Mouse (Mus musculus) heart, embryonic 15.5 days (tissue): ENCODE measurements around the gene Sae1. TPM values are rescaled to one million over a fixed set of nuclear protein-coding genes. Genes with fewer than 3 reads are reported as not detected.

Experiments used
- ATAC-seq: fragments of 200-750 bp; cut with Nextera tagmentation; replicated peaks from 2 replicates; pipeline ENCODE4 v1.8.0; 2017; ENCODE audit warnings: low read depth, moderate TSS enrichment; ENCODE audit not compliant: insufficient number of reproducible peaks, insufficient read depth, low FRiP score
- H3K27ac ChIP-seq: fragments of 300-500 bp; sonication (generic); 2 replicates; pipeline ENCODE4 v1.5.1; 2015; ENCODE audit warnings: mild to moderate bottlenecking, inconsistent platforms
- H3K27me3 ChIP-seq: fragments of 300-500 bp; sonication (generic); 2 replicates; pipeline ENCODE4 v1.6.1; 2015; ENCODE audit warnings: inconsistent platforms
- H3K36me3 ChIP-seq: fragments of 300-500 bp; sonication (generic); 2 replicates; pipeline ENCODE4 v1.6.1; 2015; ENCODE audit warnings: mild to moderate bottlenecking, inconsistent platforms
- H3K4me1 ChIP-seq: fragments of 300-500 bp; sonication (generic); replicated peaks from 2 replicates; pipeline ENCODE4 v1.6.1; 2015; ENCODE audit warnings: inconsistent platforms
- H3K4me2 ChIP-seq: fragments of 300-500 bp; sonication (generic); 2 replicates; pipeline ENCODE4 v1.6.1; 2015; ENCODE audit warnings: inconsistent platforms, mild to moderate bottlenecking, moderate library complexity
- H3K4me3 ChIP-seq: fragments of 300-500 bp; sonication (generic); 2 replicates; pipeline ENCODE4 v1.5.1; 2015; ENCODE audit warnings: mild to moderate bottlenecking, inconsistent platforms
- H3K9ac ChIP-seq: fragments of 300-500 bp; sonication (generic); 2 replicates; pipeline ENCODE4 v1.6.1; 2015; ENCODE audit warnings: mild to moderate bottlenecking, inconsistent platforms
- H3K9me3 ChIP-seq: fragments of 300-500 bp; sonication (generic); replicated peaks from 2 replicates; pipeline ENCODE4 v1.6.1; 2016; ENCODE audit warnings: inconsistent platforms
- WGBS: fragments of 180-500 bp; shearing (Covaris S2); methylation state at CpG from one replicate; pipeline ENCODE4 v1.1.7; 2015; ENCODE audit warnings: mixed read lengths; 5-methylcytosine and 5-hydroxymethylcytosine counted together
- polyA plus RNA-seq: library from polyadenylated mRNA; unstranded; fragments of >200 nt; fragmentation: Nextera tagmentation; extraction: Ambion mirVana; gene quantifications from 2 replicates; pipeline ENCODE4 v1.2.1, GENCODE M21; 2015

Sae1 gene
- 187 and 209 TPM in 2 replicates for polyA plus RNA-seq

GRCm38 (mm10) chr7:16387160-16388041 is at the start of gene Sae1:
Sae1 (minus strand) TSS chr7:16387806.
- Histone ChIP-seq H3K9me3 (no peaks in the 10 kb centered on the region), H3K27ac (peak within 1 kb of the TSS; percentile 87), H3K9ac (peak within 1 kb of the TSS; percentile 100), H3K4me2 (peak within 1 kb of the TSS; percentile 82), H3K4me3 (peak within 1 kb of the TSS; percentile 99), H3K27me3 (no peaks in the 10 kb centered on the region), H3K4me1 (peaks cover 28% of the 10 kb centered on the region), H3K36me3 (peaks cover 4% of the 10 kb centered on the region; the same call in 1 of the 2 replicates)
- under 1% methylated on average over 58 of the region's 58 CpGs for WGBS
- peak; percentile 94 for ATAC-seq

GRCm38 (mm10) chr7:16435088-16435487 is 47.5 kb upstream of the Sae1 start:
- WGBS: 85% methylated on average over 9 of the region's 9 CpGs
- no peak overlapping the region for H3K9ac ChIP-seq
- no peak for ATAC-seq
- H3K4me1 ChIP-seq: peaks cover 28% of the 10 kb centered on the region
- no peak overlapping the region for H3K4me2 ChIP-seq
- H3K27me3 ChIP-seq: no peaks in the 10 kb centered on the region
- H3K36me3 ChIP-seq: peaks cover 61% of the 10 kb centered on the region
- H3K27ac ChIP-seq: no peak overlapping the region
- no peak overlapping the region for H3K4me3 ChIP-seq
- no peaks in the 10 kb centered on the region for H3K9me3 ChIP-seq

- no peaks in the 10 kb centered on the region for H3K9me3 ChIP-seq
- no peak overlapping the region for H3K4me3 ChIP-seq
- H3K9ac ChIP-seq: 0 out of 2 replicates have a peak overlapping the region, but pooled peaks have one; percentile 18
- peak; percentile 67; the same call in 1 of the 2 replicates for ATAC-seq
- peaks cover 77% of the 10 kb centered on the region for H3K36me3 ChIP-seq
- no peaks in the 10 kb centered on the region for H3K27me3 ChIP-seq
- H3K4me2 ChIP-seq: no peak overlapping the region
- H3K4me1 ChIP-seq: peaks cover 28% of the 10 kb centered on the region
- WGBS: 30% methylated on average over 3 of the region's 3 CpGs
- H3K27ac ChIP-seq: peak overlapping the region; percentile 64
These were observed 45.9 kb upstream of the Sae1 start for GRCm38 (mm10) chr7:16433352-16433971.

- 57% methylated on average over 4 of the region's 4 CpGs for WGBS
- Histone ChIP-seq H3K27ac (no peak overlapping the region), H3K9me3 (no peaks in the 10 kb centered on the region), H3K4me1 (no peaks in the 10 kb centered on the region), H3K4me3 (no peak overlapping the region), H3K9ac (no peak overlapping the region), H3K36me3 (peaks cover 95% of the 10 kb centered on the region), H3K4me2 (no peak overlapping the region), H3K27me3 (no peaks in the 10 kb centered on the region)
- no peak for ATAC-seq
These were observed 38.6 kb upstream of the Sae1 start for GRCm38 (mm10) chr7:16426129-16426729.

GRCm38 (mm10) chr7:16425721-16426120 is 38.1 kb upstream of the Sae1 start:
- H3K4me1 ChIP-seq: no peaks in the 10 kb centered on the region
- H3K9ac ChIP-seq: no peak overlapping the region
- H3K4me2 ChIP-seq: no peak overlapping the region
- no peak for ATAC-seq
- H3K4me3 ChIP-seq: no peak overlapping the region
- H3K27me3 ChIP-seq: no peaks in the 10 kb centered on the region
- H3K9me3 ChIP-seq: no peaks in the 10 kb centered on the region
- H3K36me3 ChIP-seq: peaks cover 95% of the 10 kb centered on the region
- no peak overlapping the region for H3K27ac ChIP-seq
- 77% methylated on average over 10 of the region's 10 CpGs for WGBS

- Histone ChIP-seq H3K4me1 (no peaks in the 10 kb centered on the region), H3K4me3 (no peak overlapping the region), H3K4me2 (no peak overlapping the region), H3K9ac (no peak overlapping the region), H3K27me3 (no peaks in the 10 kb centered on the region), H3K27ac (no peak overlapping the region), H3K9me3 (no peaks in the 10 kb centered on the region), H3K36me3 (peaks cover 95% of the 10 kb centered on the region)
- WGBS: 78% methylated on average over 9 of the region's 9 CpGs
- no peak for ATAC-seq
These were observed 36.1 kb upstream of the Sae1 start for GRCm38 (mm10) chr7:16423731-16424130.

GRCm38 (mm10) chr7:16422222-16422856 is 34.7 kb upstream of the Sae1 start:
- Histone ChIP-seq H3K27me3 (no peaks in the 10 kb centered on the region), H3K9me3 (no peaks in the 10 kb centered on the region), H3K36me3 (peaks cover 88% of the 10 kb centered on the region), H3K4me2 (no peak overlapping the region), H3K9ac (no peak overlapping the region), H3K27ac (no peak overlapping the region), H3K4me1 (peaks cover 8% of the 10 kb centered on the region), H3K4me3 (no peak overlapping the region)
- 86% methylated on average over 18 of the region's 18 CpGs for WGBS
- no peak for ATAC-seq

GRCm38 (mm10) chr7:16420493-16421118 is 33.0 kb upstream of the Sae1 start:
- Histone ChIP-seq H3K4me2 (no peak overlapping the region), H3K4me3 (no peak overlapping the region), H3K9me3 (no peaks in the 10 kb centered on the region), H3K4me1 (peaks cover 22% of the 10 kb centered on the region), H3K27ac (no peak overlapping the region), H3K9ac (no peak overlapping the region), H3K27me3 (no peaks in the 10 kb centered on the region), H3K36me3 (peaks cover 72% of the 10 kb centered on the region)
- no peak for ATAC-seq
- WGBS: 87% methylated on average over 8 of the region's 8 CpGs

- no peak overlapping the region for H3K4me3 ChIP-seq
- H3K9me3 ChIP-seq: no peaks in the 10 kb centered on the region
- 82% methylated on average over 5 of the region's 5 CpGs for WGBS
- no peak overlapping the region for H3K27ac ChIP-seq
- no peak for ATAC-seq
- H3K4me2 ChIP-seq: no peak overlapping the region
- H3K9ac ChIP-seq: no peak overlapping the region
- no peaks in the 10 kb centered on the region for H3K27me3 ChIP-seq
- H3K36me3 ChIP-seq: peaks cover 53% of the 10 kb centered on the region
- peaks cover 31% of the 10 kb centered on the region for H3K4me1 ChIP-seq
These were observed 31.1 kb upstream of the Sae1 start for GRCm38 (mm10) chr7:16418713-16419112.

- peaks cover 43% of the 10 kb centered on the region for H3K36me3 ChIP-seq
- no peaks in the 10 kb centered on the region for H3K27me3 ChIP-seq
- WGBS: 58% methylated on average over 10 of the region's 10 CpGs
- peaks cover 36% of the 10 kb centered on the region for H3K4me1 ChIP-seq
- H3K9me3 ChIP-seq: no peaks in the 10 kb centered on the region
- no peak overlapping the region for H3K4me3 ChIP-seq
- peak; percentile 64 for ATAC-seq
- H3K27ac ChIP-seq: peak overlapping the region; percentile 75
- 0 out of 2 replicates have a peak overlapping the region, but pooled peaks have one; percentile 4 for H3K4me2 ChIP-seq
- H3K9ac ChIP-seq: no peak overlapping the region
These were observed 29.6 kb upstream of the Sae1 start for GRCm38 (mm10) chr7:16417141-16417771.
